Mouse (Mus musculus): ENCODE results near the gene Rpl38. TPM values are rescaled to one million over a fixed set of nuclear protein-coding genes. Genes with fewer than 3 reads are reported as not detected.
A peak's percentile ranks its signal among the peaks of the same experiment; 100 is the strongest.
"Not testable (repeated sequence)": the region's sequence is repeated elsewhere in the genome, so short reads cannot be mapped to it uniquely, and the experiment has no call there.

Gene Rpl38
- polyA plus RNA-seq, 1 experiment from 2014 or later: 892 TPM

DNA sequence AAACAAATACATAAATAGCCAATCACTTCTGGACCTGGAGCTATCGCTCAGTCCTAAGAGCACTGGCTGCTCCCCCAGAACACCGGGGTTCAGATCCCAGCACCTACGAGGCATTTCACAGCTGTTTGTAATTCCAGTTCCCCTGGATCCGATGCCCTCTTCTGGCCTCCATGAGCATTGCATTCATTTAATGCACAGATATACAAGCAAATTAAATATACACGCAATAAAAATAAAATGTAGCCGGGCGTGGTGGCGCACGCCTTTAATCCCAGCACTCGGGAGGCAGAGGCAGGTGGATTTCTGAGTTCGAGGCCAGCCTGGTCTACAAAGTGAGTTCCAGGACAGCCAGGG, 415 bp upstream of the Rpl38 start:
- 20% methylated on average over 4 of the region's 11 CpGs for WGBS (ENCODE audit: missing documents)
- not testable (repeated sequence) for H3K27ac ChIP-seq

DNA sequence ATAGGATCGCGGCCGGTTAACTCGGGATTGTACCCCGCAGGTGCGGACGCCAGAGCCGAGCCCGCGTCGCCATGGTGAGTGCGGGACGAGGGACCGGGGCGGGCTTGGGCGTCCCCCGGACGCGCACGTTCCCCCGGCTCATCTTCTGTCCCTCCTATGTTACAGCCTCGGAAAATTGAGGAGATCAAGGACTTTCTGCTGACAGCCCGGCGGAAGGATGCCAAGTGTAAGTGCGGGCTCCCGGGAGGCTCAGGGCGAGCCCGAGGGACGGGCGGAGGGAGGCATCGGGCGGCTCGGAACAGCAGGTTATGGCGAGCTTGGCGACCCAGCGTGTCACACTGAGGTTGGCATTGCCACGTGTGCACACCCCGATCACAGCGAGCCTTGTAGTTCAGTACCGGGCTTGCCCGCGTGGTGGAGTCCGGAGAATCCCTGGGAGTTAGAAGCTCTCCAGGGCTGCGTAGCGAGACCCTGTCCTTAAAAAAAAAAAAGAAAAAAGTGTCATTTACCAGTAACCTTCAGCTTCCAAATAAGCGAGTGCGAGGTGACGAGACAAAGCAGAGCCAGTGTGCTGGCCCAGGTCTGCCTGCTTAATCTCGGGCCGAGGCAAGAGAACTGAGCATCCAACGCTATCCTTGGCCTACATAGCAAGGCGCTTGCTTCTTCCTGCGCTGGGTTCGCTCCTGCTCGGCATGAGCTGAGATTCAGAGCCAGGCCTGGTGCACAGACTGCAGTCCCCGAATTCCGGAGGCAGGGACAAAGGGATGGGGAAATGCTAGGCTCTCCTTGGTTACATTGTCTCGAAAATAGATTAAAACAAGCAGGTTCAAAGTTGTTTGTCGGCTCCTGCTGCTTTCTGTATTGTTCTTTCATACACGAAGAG, 658 bp downstream of the Rpl38 start:
- peaks cover 36% of the 10 kb centered on the region for H3K79me2 ChIP-seq (ENCODE audit: inconsistent target)
- H3K4me3 ChIP-seq (ENCODE audit: inconsistent target): peak overlapping the region; percentile 84
- WGBS (ENCODE audit: missing documents): 1% methylated on average over 60 of the region's 60 CpGs
- peaks cover 27% of the 10 kb centered on the region for H3K36me3 ChIP-seq (ENCODE audit: inconsistent target)
- peak overlapping the region; percentile 57 for H3K27ac ChIP-seq

More for the DNA sequence above, 415 bp upstream of the Rpl38 start:
- Histone ChIP-seq H3K36me3 (ENCODE audit: inconsistent target) (peaks cover 27% of the 10 kb centered on the region), H3K79me2 (ENCODE audit: inconsistent target) (peaks cover 36% of the 10 kb centered on the region)
- H3K4me3 ChIP-seq (ENCODE audit: inconsistent target): not testable (repeated sequence)

DNA sequence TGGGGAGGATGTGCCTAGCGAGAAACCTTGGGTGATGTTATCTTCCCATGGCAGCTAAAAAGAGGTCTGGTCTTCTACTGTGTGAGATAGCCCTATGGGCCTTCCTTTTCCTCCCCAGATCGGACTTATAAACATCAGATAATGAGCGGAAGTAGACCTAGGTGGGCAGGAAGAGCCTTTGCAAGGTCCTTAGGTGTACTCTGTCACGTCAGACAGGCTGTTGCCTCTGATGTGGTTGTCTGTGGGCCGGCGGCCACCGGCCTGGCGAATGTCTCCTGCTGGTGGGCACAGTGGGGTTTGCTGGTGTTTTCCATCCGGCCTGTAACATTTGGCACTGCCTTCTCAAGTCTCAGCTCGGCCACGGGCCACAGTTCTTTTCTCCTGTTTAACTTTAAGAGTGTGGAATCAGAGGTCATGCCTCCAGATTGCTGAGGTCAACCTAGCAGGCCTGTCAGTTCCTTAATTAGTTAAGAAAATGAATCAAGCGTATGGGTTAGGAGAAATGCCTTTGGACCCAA, 1.4 kb downstream of the Rpl38 start:
- Histone ChIP-seq H3K79me2 (ENCODE audit: inconsistent target) (peaks cover 36% of the 10 kb centered on the region), H3K27ac (peak overlapping the region; percentile 57), H3K36me3 (ENCODE audit: inconsistent target) (peaks cover 27% of the 10 kb centered on the region), H3K4me3 (ENCODE audit: inconsistent target) (peak overlapping the region; percentile 84)
- 10% methylated on average over 12 of the region's 12 CpGs for WGBS (ENCODE audit: missing documents)

DNA sequence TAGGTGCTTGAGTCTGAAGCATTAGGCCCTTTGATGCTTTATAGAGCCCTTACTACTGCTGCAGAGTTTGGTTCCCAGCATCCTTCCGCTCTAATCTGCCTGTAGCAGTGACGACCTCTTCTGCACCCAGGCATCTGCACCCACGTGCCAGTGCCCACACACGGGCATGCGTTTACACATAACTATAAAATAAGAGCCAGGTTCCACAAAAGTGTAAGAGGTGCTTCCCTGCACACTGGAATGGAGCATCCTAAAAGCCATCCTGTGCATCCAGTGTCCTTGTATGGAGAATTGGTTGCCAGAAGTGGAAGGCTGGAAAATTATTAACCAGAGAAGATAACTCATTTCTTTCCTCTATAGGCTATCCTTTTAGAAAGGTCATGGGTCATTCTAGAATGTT, 2.8 kb downstream of the Rpl38 start:
- Histone ChIP-seq H3K27ac (no peak overlapping the region), H3K4me3 (ENCODE audit: inconsistent target) (no peak overlapping the region), H3K36me3 (ENCODE audit: inconsistent target) (peaks cover 27% of the 10 kb centered on the region), H3K79me2 (ENCODE audit: inconsistent target) (peaks cover 43% of the 10 kb centered on the region)
- WGBS (ENCODE audit: missing documents): 90% methylated on average over 5 of the region's 5 CpGs

DNA sequence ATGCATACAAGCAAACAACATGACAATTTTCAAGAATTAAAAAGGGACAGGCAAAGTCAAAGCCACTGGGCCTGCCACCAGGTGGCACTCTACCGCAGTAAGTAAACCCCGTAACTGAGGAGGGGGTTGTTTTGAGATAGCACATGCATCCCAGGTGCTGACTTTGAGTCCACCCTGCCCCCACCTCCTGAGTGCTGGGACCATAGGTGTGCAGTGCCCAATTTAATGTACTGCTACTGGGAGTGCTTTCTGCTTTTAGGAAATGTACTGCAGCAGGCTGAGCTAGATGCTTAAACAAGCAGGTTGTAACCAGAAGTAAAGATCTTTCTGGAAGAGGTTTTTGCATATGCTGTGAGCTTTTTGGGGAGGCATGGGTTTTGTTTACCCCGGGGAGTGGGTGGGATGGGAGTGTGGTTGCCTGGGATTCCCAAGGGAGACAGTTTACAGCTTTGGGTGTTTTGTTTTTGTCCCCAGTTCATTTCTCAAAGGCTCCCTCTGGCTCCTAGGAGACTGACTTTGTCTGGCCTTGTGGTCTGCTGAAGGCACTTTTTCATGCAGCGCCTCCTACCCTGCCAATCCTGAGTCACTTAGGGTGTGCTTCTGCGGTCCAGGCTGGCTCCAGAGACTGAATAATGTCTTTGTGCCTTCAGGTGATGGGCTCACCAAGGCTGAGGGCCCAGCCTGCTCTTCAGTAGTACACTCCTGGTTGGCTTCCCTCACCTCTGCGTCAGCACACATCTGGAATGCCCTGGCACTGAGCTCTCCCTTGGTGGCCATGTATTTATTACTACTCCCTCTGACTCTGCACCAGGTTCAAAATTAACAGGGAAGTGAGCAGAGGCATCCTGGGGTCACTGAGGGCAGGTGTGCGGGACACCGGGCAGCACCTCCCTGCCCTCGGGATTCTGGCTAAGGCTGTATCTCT, 4.7 kb downstream of the Rpl38 start:
- H3K36me3 ChIP-seq (ENCODE audit: inconsistent target): peaks cover 27% of the 10 kb centered on the region
- no peak overlapping the region for H3K27ac ChIP-seq
- H3K79me2 ChIP-seq (ENCODE audit: inconsistent target): peaks cover 62% of the 10 kb centered on the region
- H3K4me3 ChIP-seq (ENCODE audit: inconsistent target): no peak overlapping the region
- 88% methylated on average over 9 of the region's 9 CpGs for WGBS (ENCODE audit: missing documents)

DNA sequence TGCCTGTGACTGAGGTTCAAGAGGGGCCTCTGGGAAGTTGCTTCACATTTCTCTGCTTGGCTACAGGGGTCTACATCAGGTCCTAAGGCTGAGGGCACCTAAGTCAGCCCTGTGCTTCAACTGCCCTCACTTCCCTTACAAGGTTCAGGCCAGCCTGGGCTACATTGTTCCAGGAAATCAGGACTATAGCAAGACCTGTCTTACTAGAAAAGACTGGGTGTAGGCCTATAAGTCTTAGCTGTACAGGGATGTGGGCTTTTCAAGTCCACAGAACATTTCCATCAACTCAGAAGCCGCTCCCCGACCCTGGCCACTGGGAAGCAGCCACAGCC, 5.4 kb downstream of the Rpl38 start:
- Histone ChIP-seq H3K27ac (no peak overlapping the region), H3K36me3 (ENCODE audit: inconsistent target) (peaks cover 27% of the 10 kb centered on the region), H3K4me3 (ENCODE audit: inconsistent target) (no peak overlapping the region), H3K79me2 (ENCODE audit: inconsistent target) (peaks cover 69% of the 10 kb centered on the region)
- 75% methylated on average over 2 of the region's 2 CpGs for WGBS (ENCODE audit: missing documents)

DNA sequence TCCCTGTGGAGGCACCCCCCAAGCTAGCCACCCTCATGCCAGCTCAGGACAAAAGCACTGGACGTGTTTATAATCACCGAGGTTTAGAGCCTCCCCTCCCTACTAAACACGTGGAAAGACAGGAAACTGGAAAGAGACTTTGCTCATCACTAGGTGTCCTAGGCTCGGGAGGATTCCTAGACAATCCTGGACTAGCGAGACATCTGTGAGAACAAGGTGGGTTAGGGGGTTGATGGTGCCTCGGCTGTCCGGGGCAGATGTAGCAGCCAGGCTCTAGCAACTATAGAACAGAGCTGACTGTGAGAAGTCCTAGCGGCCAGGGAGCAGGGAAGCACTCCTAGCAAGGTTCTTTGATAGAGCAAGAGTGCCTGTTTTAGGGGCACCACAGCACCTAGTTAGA, 5.9 kb downstream of the Rpl38 start:
- WGBS (ENCODE audit: missing documents): 78% methylated on average over 8 of the region's 8 CpGs
- Histone ChIP-seq H3K4me3 (ENCODE audit: inconsistent target) (no peak overlapping the region), H3K36me3 (ENCODE audit: inconsistent target) (peaks cover 27% of the 10 kb centered on the region), H3K27ac (no peak overlapping the region), H3K79me2 (ENCODE audit: inconsistent target) (peaks cover 69% of the 10 kb centered on the region)

DNA sequence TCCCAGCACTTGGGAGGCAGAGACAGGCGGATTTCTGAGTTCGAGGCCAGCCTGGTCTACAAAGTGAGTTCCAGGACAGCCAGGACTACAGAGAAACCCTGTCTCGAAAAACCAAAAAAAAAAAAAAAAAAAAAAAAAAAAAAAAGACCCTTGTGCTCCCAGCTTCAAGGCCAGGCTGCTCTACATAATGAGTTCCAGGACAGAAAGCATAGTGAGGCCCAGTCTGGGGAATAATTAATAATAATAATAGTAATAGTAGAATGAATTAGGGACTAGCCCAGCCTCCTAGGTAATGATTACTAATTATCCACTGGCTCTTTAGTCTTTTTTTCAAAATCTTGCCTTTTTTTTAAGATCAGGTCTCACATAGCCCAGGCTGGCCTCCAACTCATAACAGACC, 6.5 kb downstream of the Rpl38 start:
- H3K27ac ChIP-seq; H3K4me3 ChIP-seq (ENCODE audit: inconsistent target): not testable (repeated sequence)
- Histone ChIP-seq H3K36me3 (ENCODE audit: inconsistent target) (peaks cover 27% of the 10 kb centered on the region), H3K79me2 (ENCODE audit: inconsistent target) (peaks cover 69% of the 10 kb centered on the region)
- no CpG with 5 or more reads among the region's 3 CpGs for WGBS (ENCODE audit: missing documents)

DNA sequence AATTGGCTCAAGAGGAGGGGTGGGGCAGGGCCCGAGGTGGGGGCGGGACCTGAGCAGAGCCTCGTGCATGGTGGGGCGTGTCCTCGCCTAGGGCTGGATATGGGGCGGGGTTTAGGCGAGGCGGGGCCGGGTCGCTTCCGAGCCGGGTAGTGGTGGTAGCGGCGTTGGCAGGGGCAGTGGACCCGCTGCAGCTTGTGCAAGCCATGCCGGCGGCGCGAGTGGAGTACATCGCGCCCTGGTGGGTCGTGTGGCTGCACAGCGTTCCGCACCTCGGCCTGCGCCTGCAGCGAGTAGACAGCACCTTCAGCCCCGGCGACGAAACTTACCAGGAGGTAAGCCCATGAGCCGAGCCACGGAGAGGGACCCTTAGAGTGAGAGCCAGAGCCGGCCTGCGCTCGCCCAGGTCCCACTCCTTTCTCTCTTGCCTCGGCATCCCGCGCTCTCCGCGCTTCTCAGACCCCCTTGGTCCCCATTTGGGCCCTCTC, 7.1 kb downstream of the Rpl38 start, which contains the start of gene Ttyh2:
Gene Ttyh2, plus strand, starts transcription at position 91 of the 485 bp plus-strand sequence.
- H3K36me3 ChIP-seq (ENCODE audit: inconsistent target): peaks cover 25% of the 10 kb centered on the region
- H3K79me2 ChIP-seq (ENCODE audit: inconsistent target): peaks cover 69% of the 10 kb centered on the region
- H3K4me3 ChIP-seq (ENCODE audit: inconsistent target): peak within 1 kb of the TSS; percentile 96
- H3K27ac ChIP-seq: peak within 1 kb of the TSS; percentile 88
- 2% methylated on average over 40 of the region's 40 CpGs for WGBS (ENCODE audit: missing documents)

DNA sequence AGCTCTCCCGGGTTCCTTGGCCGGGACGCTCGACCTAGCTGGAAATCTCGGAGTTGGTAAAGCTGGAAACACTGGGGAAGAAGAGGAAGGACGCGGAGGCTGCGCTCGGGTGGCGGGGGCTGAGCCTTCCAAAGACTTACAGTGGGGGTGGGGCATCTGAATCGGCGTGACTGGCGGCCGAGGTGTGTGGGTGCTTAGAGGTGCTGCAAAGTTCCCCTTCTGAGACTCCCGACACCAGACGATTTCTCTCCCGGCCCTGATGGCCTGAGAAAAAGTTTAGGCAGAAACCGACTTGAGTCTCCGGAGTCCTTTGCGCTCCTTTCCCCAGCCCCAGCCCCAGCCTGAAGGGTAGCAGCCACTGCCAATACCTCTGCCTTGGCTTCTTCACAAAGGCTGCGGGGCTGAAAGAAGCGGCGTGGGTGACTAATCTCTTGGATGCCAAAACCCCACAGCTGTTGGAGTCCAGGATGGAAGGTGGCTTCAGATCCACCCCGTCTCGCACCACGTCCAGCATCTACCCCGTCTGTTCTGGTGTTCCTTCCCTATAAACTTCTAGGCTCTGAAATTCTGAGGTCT, 7.6 kb downstream of the Rpl38 start:
- peaks cover 20% of the 10 kb centered on the region for H3K36me3 ChIP-seq (ENCODE audit: inconsistent target)
- H3K4me3 ChIP-seq (ENCODE audit: inconsistent target): peak overlapping the region; percentile 96
- peak overlapping the region; percentile 88 for H3K27ac ChIP-seq
- peaks cover 69% of the 10 kb centered on the region for H3K79me2 ChIP-seq (ENCODE audit: inconsistent target)
- WGBS (ENCODE audit: missing documents): 0% methylated on average over 27 of the region's 27 CpGs

DNA sequence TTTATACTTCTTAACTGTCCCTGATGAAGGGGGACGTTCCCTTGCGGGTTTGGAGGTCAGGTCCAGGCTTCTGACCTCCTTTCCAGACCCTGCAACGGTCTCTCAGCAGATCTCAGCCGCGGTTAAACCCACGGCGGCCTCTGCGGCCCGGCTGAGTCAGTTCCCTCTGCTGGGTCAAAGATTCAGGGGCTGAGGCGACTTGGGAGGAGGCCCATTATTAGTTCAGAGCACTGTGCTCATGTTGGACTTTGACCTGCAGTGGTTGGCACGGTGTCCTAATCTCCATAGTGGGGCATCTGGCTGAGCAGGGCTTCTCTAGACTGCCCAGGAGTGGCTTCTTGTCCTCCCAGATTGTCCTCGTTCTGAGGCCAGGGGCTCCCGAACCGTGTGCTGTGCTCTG, 8.1 kb downstream of the Rpl38 start:
- H3K36me3 ChIP-seq (ENCODE audit: inconsistent target): peaks cover 15% of the 10 kb centered on the region
- 3% methylated on average over 14 of the region's 14 CpGs for WGBS (ENCODE audit: missing documents)
- peak overlapping the region; percentile 88 for H3K27ac ChIP-seq
- peaks cover 69% of the 10 kb centered on the region for H3K79me2 ChIP-seq (ENCODE audit: inconsistent target)
- peak overlapping the region; percentile 96 for H3K4me3 ChIP-seq (ENCODE audit: inconsistent target)

DNA sequence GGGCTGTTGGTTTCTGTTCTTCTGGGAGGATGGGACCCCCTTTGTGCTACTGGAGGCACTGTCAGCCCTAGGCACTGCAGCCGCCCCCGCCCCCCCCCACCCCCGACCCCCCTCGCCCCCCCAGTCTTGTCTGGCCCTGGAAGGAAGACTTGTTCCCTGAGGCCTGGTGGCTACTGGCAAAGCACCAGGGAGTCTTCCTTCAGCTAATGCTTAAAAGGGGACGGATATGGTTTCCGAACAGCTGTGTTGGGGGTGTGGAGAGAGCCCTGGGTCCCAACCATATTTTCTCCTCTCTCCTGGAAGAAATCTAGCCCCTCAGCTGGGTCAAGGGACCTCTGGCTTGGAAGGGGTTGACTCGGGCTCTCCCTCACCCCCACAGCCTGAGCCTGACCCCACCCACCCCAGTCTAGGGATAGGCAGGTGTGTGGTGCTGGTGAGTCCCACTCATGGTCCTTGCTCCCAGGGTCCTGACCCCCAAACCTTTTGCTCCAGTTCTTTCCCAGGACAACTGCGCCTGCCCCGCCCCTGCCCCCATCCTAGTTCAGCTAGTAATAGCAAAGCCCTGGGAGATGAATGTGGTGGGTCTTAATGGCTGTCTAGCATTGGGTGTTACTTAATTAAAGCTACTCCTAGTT, 8.7 kb downstream of the Rpl38 start:
- peak overlapping the region; percentile 96 for H3K4me3 ChIP-seq (ENCODE audit: inconsistent target)
- peaks cover 69% of the 10 kb centered on the region for H3K79me2 ChIP-seq (ENCODE audit: inconsistent target)
- 63% methylated on average over 6 of the region's 9 CpGs for WGBS (ENCODE audit: missing documents)
- peak overlapping the region; percentile 88 for H3K27ac ChIP-seq
- H3K36me3 ChIP-seq (ENCODE audit: inconsistent target): peaks cover 9% of the 10 kb centered on the region

DNA sequence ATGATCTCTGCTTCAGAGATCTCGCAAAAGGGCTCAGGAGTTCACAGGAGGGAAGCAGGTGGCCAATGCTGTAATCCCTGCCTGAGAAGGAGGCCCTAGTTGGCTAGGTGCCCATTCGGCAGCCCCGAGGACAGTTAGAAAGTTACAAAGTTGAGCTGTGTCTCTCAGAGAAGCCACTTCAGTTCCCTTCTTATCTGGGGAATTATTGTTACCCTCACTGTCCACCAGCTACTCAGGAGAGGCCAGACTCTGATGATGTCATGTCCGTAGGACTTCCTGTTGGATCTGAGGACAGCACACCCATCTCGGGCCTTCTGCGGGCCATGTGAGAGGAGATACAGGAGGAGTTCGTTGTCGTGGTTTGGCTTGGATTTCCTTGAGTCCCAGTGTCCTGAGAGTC, 11.3 kb downstream of the Rpl38 start:
- Histone ChIP-seq H3K79me2 (ENCODE audit: inconsistent target) (peaks cover 88% of the 10 kb centered on the region), H3K4me3 (ENCODE audit: inconsistent target) (no peak overlapping the region), H3K27ac (peak overlapping the region; percentile 83), H3K36me3 (ENCODE audit: inconsistent target) (no peaks in the 10 kb centered on the region)
- WGBS (ENCODE audit: missing documents): 38% methylated on average over 8 of the region's 8 CpGs

DNA sequence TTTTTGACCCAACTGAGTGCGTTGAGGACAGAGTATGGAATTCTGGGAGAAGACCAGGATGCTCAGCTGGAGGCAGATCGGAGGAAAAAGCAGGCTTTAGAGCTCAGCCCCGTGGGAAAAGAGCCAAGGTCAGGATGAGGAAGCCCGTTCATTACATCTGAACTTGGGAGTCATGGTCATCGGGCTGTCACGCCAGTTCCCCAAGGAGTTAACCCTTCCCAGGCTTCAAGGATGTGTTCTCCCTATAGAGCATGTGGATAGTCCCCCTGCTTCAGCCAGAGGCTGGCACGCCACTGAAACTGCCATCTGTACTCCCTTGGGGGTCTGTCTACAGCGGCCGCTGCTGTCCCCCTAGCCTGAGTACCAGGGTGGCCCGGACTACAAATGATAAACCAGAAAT, 12.0 kb downstream of the Rpl38 start:
- H3K4me3 ChIP-seq (ENCODE audit: inconsistent target): no peak overlapping the region
- H3K36me3 ChIP-seq (ENCODE audit: inconsistent target): no peaks in the 10 kb centered on the region
- 79% methylated on average over 10 of the region's 10 CpGs for WGBS (ENCODE audit: missing documents)
- peak overlapping the region; percentile 83 for H3K27ac ChIP-seq
- peaks cover 94% of the 10 kb centered on the region for H3K79me2 ChIP-seq (ENCODE audit: inconsistent target)

Data from macrophage (primary cell).